8 mouse cellular contexts compared by ENCODE assay signal in genomic region chr14:20545529-20546331, GRCm38 (mm10). TPM values are rescaled to one million over a fixed set of nuclear protein-coding genes. Genes with fewer than 3 reads are reported as not detected.
DNase-seq lines count a peak whose midpoint lies in the region; ATAC-seq and TF ChIP-seq lines count a peak whose summit lies in the region.

No protein-coding gene starts in this region.

- peak; percentile 99 for ATAC-seq in heart, embryonic 14.5 days (ENCODE audit: insufficient number of reproducible peaks, insufficient read depth, low FRiP score, low read depth)
- ATAC-seq in liver, embryonic 14.5 days (ENCODE audit: insufficient read depth), result peak; percentile 99
- peak; percentile 93 for ATAC-seq in neural tube, embryonic 11.5 days (ENCODE audit: insufficient read depth, low FRiP score, low TSS enrichment)
- peak; percentile 99 for ATAC-seq in stomach, postnatal 0 days (ENCODE audit: low FRiP score, low TSS enrichment)

- H3K4me3 ChIP-seq in brown adipose tissue, adult 24 weeks (ENCODE audit: insufficient read depth, low read depth, low read length), result peak overlapping the region; percentile 99
- H3K4me3 ChIP-seq in heart, embryonic 14.5 days (ENCODE audit: control insufficient read depth in 1 of 2, insufficient read depth in 1 of 2, low read depth in 1 of 2, low read length in 2 of 2), result peak overlapping the region; percentile 66 to 70
- H3K4me3 ChIP-seq in liver, embryonic 14.5 days (ENCODE audit: insufficient read depth in 1 of 2, low read depth in 2 of 2, low read length in 2 of 2), result peak overlapping the region; percentile 78 to 88
- peak overlapping the region; percentile 85 for H3K4me3 ChIP-seq in neural tube, embryonic 11.5 days (ENCODE audit: low read depth, low read length)
- H3K4me3 ChIP-seq in stomach, postnatal 0 days (ENCODE audit: low read depth, low read length), result peak overlapping the region; percentile 80

- H3K36me3 ChIP-seq in heart, embryonic 14.5 days (ENCODE audit: control insufficient read depth, insufficient read depth, low read length), result peaks cover 30% of the 10 kb centered on the region
- H3K36me3 ChIP-seq in liver, embryonic 14.5 days (replicated peaks; ENCODE audit: control insufficient read depth, insufficient read depth, low read depth), result no peaks in the 10 kb centered on the region; the same call in 1 of the 2 replicates
- H3K36me3 ChIP-seq in neural tube, embryonic 11.5 days (ENCODE audit: control insufficient read depth, insufficient read depth, low read length), result 0 out of 2 replicates have a peak, but pooled peaks cover 3% of the 10 kb centered on the region
- peaks cover 4% of the 10 kb centered on the region; the same call in 1 of the 2 replicates for H3K36me3 ChIP-seq in stomach, postnatal 0 days (ENCODE audit: control insufficient read depth, insufficient read depth, low read length)

- no peak for TF ChIP-seq CTCF in liver, embryonic 14.5 days (IDR thresholded peaks at IDR 0.05; ENCODE audit: low read depth)
- TF ChIP-seq CTCF in stomach, postnatal 0 days (IDR thresholded peaks at IDR 0.05; ENCODE audit: low read depth), result no peak

- peak overlapping the region; percentile 79 for H3K9ac ChIP-seq in heart, embryonic 14.5 days (ENCODE audit: low read length)
- peak overlapping the region; percentile 90 for H3K9ac ChIP-seq in liver, embryonic 14.5 days (replicated peaks)
- peak overlapping the region; percentile 92 for H3K9ac ChIP-seq in neural tube, embryonic 11.5 days (ENCODE audit: low read length)
- H3K9ac ChIP-seq in stomach, postnatal 0 days (ENCODE audit: low read length), result peak overlapping the region; percentile 92

- DNase-seq in CD4-positive, CD25-positive, alpha-beta regulatory T cell, adult 2 months (ENCODE audit: low read depth, low spot score), result peak; percentile 87
- DNase-seq in fat pad, adult 2 months (ENCODE audit: extremely low read depth, low read depth, low spot score), result peak; percentile 11
- peak; percentile 89 to 97 for DNase-seq in kidney, postnatal 25 days
- peak; percentile 84 to 86 (median 85) for DNase-seq in liver, embryonic 14.5 days (ENCODE audit: low read depth in 3 of 3, low spot score in 3 of 3)
- DNase-seq in neural tube, embryonic 11.5 days (ENCODE audit: low spot score), result peak; percentile 84
- DNase-seq in stomach, postnatal 0 days (ENCODE audit: low spot score), result peak; percentile 96

- H3K9me3 ChIP-seq in heart, embryonic 14.5 days (ENCODE audit: control insufficient read depth, low read length), result no peaks in the 10 kb centered on the region
- no peaks in the 10 kb centered on the region for H3K9me3 ChIP-seq in liver, embryonic 14.5 days (ENCODE audit: control insufficient read depth, low read length)
- H3K9me3 ChIP-seq in neural tube, embryonic 11.5 days (ENCODE audit: control insufficient read depth, low read length), result no peaks in the 10 kb centered on the region
- H3K9me3 ChIP-seq in stomach, postnatal 0 days (ENCODE audit: control insufficient read depth, low read length), result no peaks in the 10 kb centered on the region

- WGBS in heart, embryonic 14.5 days, result 1% methylated on average over 47 of the region's 67 CpGs
- under 1% methylated on average over 66 of the region's 67 CpGs for WGBS in liver, embryonic 14.5 days (ENCODE audit: insufficient replicate concordance)
- WGBS in neural tube, embryonic 11.5 days, result 1% methylated on average over 60 of the region's 67 CpGs
- WGBS in stomach, postnatal 0 days, result 1% methylated on average over 45 of the region's 67 CpGs

- H3K27me3 ChIP-seq in heart, embryonic 14.5 days (ENCODE audit: control insufficient read depth, insufficient read depth, low read length), result no peaks in the 10 kb centered on the region
- H3K27me3 ChIP-seq in liver, embryonic 14.5 days (ENCODE audit: control insufficient read depth, insufficient read depth, low read length), result no peaks in the 10 kb centered on the region
- no peaks in the 10 kb centered on the region for H3K27me3 ChIP-seq in neural tube, embryonic 11.5 days (ENCODE audit: control insufficient read depth, insufficient read depth, low read length)
- no peaks in the 10 kb centered on the region for H3K27me3 ChIP-seq in stomach, postnatal 0 days (ENCODE audit: control insufficient read depth, insufficient read depth, low read length)

- no peak for TF ChIP-seq EP300 in liver, embryonic 14.5 days (IDR thresholded peaks at IDR 0.05; ENCODE audit: low read depth)
- no peak for TF ChIP-seq EP300 in stomach, postnatal 0 days (optimal IDR thresholded peaks at IDR 0.05)

- H3K4me1 ChIP-seq in brown adipose tissue, adult 24 weeks (ENCODE audit: control insufficient read depth, insufficient read depth, insufficient read length, low read length), result no peaks in the 10 kb centered on the region
- peaks cover 0 to 19% of the 10 kb centered on the region in 2 experiments; a peak in 2 of 4 replicates for H3K4me1 ChIP-seq in heart, embryonic 14.5 days (ENCODE audit: control insufficient read depth in 2 of 2, insufficient read depth in 2 of 2, low read length in 2 of 2)
- peaks cover 17 to 20% of the 10 kb centered on the region in 2 experiments for H3K4me1 ChIP-seq in liver, embryonic 14.5 days (replicated peaks; ENCODE audit: control insufficient read depth in 2 of 2, insufficient read depth in 2 of 2, low read length in 1 of 2)
- peaks cover 4% of the 10 kb centered on the region; the same call in 1 of the 2 replicates for H3K4me1 ChIP-seq in neural tube, embryonic 11.5 days (ENCODE audit: control insufficient read depth, insufficient read depth, low read length)
- H3K4me1 ChIP-seq in stomach, postnatal 0 days (replicated peaks; ENCODE audit: control insufficient read depth, insufficient read depth), result no peaks in the 10 kb centered on the region; the same call in 1 of the 2 replicates

- peak overlapping the region; percentile 85 for H3K27ac ChIP-seq in brown adipose tissue, adult 24 weeks (replicated peaks; ENCODE audit: low read depth, low read length)
- peak overlapping the region; percentile 92 to 99 for H3K27ac ChIP-seq in heart, embryonic 14.5 days (replicated peaks in 1 of 2; ENCODE audit: control insufficient read depth in 1 of 2, insufficient read depth in 1 of 2, low read depth in 2 of 2, low read length in 2 of 2)
- peak overlapping the region; percentile 90 for H3K27ac ChIP-seq in liver, embryonic 14.5 days
- H3K27ac ChIP-seq in neural tube, embryonic 11.5 days (ENCODE audit: low read depth, low read length), result peak overlapping the region; percentile 96
- peak overlapping the region; percentile 99 for H3K27ac ChIP-seq in stomach, postnatal 0 days (replicated peaks)

- H3K4me2 ChIP-seq in heart, embryonic 14.5 days (ENCODE audit: low read length), result peak overlapping the region; percentile 72
- H3K4me2 ChIP-seq in liver, embryonic 14.5 days (ENCODE audit: low read depth), result peak overlapping the region; percentile 73
- H3K4me2 ChIP-seq in neural tube, embryonic 11.5 days (ENCODE audit: low read depth), result peak overlapping the region; percentile 64
- H3K4me2 ChIP-seq in stomach, postnatal 0 days (replicated peaks; ENCODE audit: low read depth), result peak overlapping the region; percentile 59

RNA-seq across cellular contexts. Expression of gene Ppp3cb, which starts 0.6 kb away (rescaled TPM):
- 53.9 and 58.3 TPM in 2 replicates for polyA plus RNA-seq in brown adipose tissue, adult 24 weeks (2012; ENCODE audit: insufficient read depth, insufficient read length, missing spikeins)
- 44.2 and 46.2 TPM in 2 replicates for polyA plus RNA-seq in heart, embryonic 14.5 days (2014; fragmentation: Nextera tagmentation; extraction: Ambion mirVana)
- 18.0 and 22.7 TPM in 2 replicates for polyA plus RNA-seq in liver, embryonic 14.5 days (2012; rRNA removed)
- polyA plus RNA-seq in liver, embryonic 14.5 days (2014; fragmentation: Nextera tagmentation; extraction: Ambion mirVana), result 21.6 and 24.8 TPM in 2 replicates
- polyA plus RNA-seq in neural tube, embryonic 11.5 days (2014; fragmentation: Nextera tagmentation; extraction: Ambion mirVana), result 61.1 and 62.4 TPM in 2 replicates
- 21.2 and 22.7 TPM in 2 replicates for polyA plus RNA-seq in stomach, postnatal 0 days (2015; fragmentation: Nextera tagmentation; extraction: Ambion mirVana)

RNA-seq across cellular contexts. Expression of gene Mss51, which starts 49.0 kb away (rescaled TPM):
- not detected in 2 replicates for polyA plus RNA-seq in brown adipose tissue, adult 24 weeks (2012; ENCODE audit: insufficient read depth, insufficient read length, missing spikeins)
- 0.67 and 0.88 TPM in 2 replicates for polyA plus RNA-seq in heart, embryonic 14.5 days (2014; fragmentation: Nextera tagmentation; extraction: Ambion mirVana)
- polyA plus RNA-seq in liver, embryonic 14.5 days (2012; rRNA removed), result 1.1 and 1.6 TPM in 2 replicates
- polyA plus RNA-seq in liver, embryonic 14.5 days (2014; fragmentation: Nextera tagmentation; extraction: Ambion mirVana), result 0.29 and 0.67 TPM in 2 replicates
- polyA plus RNA-seq in neural tube, embryonic 11.5 days (2014; fragmentation: Nextera tagmentation; extraction: Ambion mirVana), result 0.81 and 0.98 TPM in 2 replicates
- 0.18 and 0.38 TPM in 2 replicates for polyA plus RNA-seq in stomach, postnatal 0 days (2015; fragmentation: Nextera tagmentation; extraction: Ambion mirVana)

Comparison
In these comparisons a context has a peak if more than half of its experiments do, and no peak if none do; other contexts are left out.
1. Peak in every context shown above with its lines: DNase-seq, ATAC-seq, H3K4me3 ChIP-seq and H3K27ac ChIP-seq.
2. DNase-seq: peak in every context shown above with its lines; median percentile 96 in stomach, postnatal 0 days; 93 in kidney, postnatal 25 days; 87 in CD4-positive, CD25-positive, alpha-beta regulatory T cell, adult 2 months; 85 in liver, embryonic 14.5 days; 84 in neural tube, embryonic 11.5 days; 11 in fat pad, adult 2 months.